Mouse (Mus musculus): ENCODE results near the gene Snap29.

Snap29 gene

DNA sequence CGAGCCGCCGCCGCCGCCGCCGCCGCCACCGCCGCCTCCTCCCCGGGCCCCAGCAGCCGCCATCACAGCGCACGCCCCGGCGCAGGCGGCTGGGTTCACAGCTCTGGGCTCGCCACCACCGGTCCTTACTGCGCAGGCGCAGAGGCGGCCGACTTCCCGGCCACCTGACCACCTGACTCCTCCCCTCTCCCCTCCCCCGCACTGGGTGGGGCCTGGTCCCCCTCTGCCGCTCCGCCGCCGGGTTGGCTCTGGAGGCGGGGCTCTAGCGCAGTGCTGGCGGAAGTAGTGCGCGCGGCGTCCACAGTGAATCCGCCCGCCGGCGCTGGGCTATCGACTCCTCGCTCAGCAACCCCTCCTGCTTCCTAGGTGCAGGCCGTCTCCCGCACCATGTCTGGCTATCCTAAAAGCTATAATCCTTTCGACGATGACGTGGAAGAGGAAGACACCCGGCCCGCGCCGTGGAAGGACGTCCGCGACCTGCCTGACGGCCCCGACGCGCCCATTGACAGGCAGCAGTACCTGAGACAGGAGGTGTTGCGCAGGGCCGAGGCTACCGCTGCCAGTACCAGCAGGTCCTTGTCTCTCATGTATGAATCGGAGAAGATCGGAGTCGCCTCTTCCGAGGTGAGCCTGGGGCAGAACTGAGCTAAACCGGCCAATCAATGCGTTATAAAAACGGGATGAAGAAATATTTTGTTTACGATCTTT lies at the start of gene Snap29, which contains the start of gene Pi4ka:
Snap29 (plus strand) TSS at position 251 of the 708 bp plus-strand sequence.
Pi4ka (minus strand) TSS at position 579 of the 708 bp plus-strand sequence.
- DNase-seq (ENCODE audit: low read depth, low spot score) = peak; percentile 99

- DNase-seq (ENCODE audit: low read depth, low spot score) = no peak
Observed at GRCm38 (mm10) chr16:17356031-17356430, 49.8 kb upstream of the Snap29 start.

- no peak for DNase-seq (ENCODE audit: low read depth, low spot score)
Observed at GRCm38 (mm10) chr16:17358787-17359186, 47.0 kb upstream of the Snap29 start.

GRCm38 (mm10) chr16:17382306-17382705 lies 23.5 kb upstream of the Snap29 start:
- DNase-seq (ENCODE audit: low read depth, low spot score) = no peak

- DNase-seq (ENCODE audit: low read depth, low spot score) = no peak
Observed at GRCm38 (mm10) chr16:17383594-17384326, 22.0 kb upstream of the Snap29 start.

DNA sequence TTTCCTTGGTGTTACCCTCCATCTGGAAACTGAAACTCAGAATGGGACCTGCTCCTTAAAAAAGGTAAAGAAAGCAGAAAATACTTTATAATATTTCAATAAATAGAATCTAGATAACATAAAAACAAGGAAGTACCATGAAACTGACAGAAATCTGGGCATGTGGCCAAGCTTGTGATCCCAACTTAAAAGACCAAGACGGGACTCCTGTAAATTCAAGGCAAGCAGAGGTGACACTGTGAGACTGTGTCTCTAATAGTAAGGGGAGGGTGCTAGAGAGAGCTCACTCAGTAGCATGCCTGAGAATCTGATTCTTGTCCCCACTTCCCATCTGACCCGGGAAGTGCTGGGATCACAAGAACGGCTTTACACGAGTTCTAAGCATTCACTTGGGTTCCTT lies 13.0 kb upstream of the Snap29 start:
- DNase-seq (ENCODE audit: low read depth, low spot score) = no peak

DNA sequence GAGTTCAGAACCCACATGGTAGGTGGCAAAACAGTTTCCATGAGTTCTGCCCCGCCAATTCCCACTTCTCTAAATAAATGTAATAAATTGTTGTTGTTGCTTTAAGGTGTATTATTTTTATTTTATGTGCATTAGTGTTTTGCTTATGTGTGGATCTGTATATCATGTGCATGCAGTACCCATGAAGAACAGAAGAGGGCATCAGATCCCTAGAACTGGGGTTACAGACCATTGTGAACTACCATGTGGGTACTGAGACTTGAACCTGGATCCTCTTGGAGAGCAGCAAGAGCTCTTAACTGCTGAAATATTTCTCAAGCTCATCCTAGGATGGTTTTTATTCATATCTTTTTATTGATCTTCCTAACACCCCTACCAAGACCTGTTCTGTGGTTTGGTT lies 2.9 kb upstream of the Snap29 start:
- peak; percentile 71 for DNase-seq (ENCODE audit: low read depth, low spot score)

- no peak for DNase-seq (ENCODE audit: low read depth, low spot score)
Observed at GRCm38 (mm10) chr16:17405271-17405696, 502 bp upstream of the Snap29 start.

DNA sequence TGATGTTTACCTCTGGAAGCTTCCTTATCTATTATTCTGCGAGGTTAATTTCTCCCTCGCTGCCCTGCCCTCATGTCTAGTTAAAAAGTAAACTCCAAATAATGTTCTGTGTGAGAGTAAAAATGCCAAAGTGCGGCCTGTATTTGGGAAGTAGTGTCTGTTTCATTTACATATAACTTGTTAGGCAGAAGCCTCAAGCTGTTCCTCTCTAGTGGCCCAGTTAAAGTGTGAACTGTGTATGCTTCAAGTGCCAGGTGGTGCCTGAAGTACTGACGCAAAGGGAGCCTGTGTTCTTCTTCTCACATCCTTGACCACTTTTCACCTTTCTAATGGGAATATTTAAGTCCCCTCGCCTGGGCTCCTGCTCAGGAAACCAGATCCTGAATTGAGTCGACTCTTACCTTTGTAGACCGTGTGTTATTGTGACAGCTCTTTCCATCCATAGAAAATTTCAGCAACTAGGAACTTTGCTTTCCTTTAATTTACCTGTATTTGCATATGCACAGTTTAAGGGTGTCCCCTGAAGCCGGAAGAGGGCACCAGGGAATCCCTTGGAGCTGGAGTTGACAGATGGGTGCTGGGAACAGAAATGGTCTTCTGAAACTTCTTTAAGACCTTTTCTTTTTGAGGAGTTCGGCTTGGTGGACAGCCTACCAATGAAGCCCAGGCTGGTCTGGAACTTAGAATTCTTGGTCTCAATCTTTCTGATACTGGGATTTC lies 886 bp downstream of the Snap29 start:
- peak; percentile 18 for DNase-seq (ENCODE audit: low read depth, low spot score)

DNA sequence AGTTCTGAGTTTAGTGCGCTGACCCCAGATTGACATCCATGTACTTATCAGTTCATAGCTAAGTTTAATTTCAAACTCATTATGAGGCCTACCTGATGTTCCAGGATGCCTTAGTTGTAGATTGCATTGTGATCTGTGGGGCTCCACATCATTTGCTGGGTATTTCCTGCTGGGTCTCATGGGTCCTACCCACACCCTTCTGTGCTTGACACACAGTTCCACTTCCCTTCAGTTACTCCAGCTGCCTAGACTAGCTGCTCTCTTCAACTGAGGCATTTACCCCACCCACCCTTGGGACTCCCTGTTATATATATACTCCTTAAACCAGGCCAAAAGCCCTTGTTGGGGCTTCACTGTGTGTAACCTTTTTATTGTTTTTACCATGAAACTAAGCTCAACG lies 3.3 kb downstream of the Snap29 start:
- DNase-seq (ENCODE audit: low read depth, low spot score) = no peak

- DNase-seq (ENCODE audit: low read depth, low spot score) = no peak
Observed at GRCm38 (mm10) chr16:17410209-17410608, 4.4 kb downstream of the Snap29 start.

- no peak for DNase-seq (ENCODE audit: low read depth, low spot score)
Observed at GRCm38 (mm10) chr16:17423021-17423420, 17.2 kb downstream of the Snap29 start.

- DNase-seq (ENCODE audit: low read depth, low spot score) = no peak
Observed at GRCm38 (mm10) chr16:17432576-17432975, 26.8 kb downstream of the Snap29 start.

DNA sequence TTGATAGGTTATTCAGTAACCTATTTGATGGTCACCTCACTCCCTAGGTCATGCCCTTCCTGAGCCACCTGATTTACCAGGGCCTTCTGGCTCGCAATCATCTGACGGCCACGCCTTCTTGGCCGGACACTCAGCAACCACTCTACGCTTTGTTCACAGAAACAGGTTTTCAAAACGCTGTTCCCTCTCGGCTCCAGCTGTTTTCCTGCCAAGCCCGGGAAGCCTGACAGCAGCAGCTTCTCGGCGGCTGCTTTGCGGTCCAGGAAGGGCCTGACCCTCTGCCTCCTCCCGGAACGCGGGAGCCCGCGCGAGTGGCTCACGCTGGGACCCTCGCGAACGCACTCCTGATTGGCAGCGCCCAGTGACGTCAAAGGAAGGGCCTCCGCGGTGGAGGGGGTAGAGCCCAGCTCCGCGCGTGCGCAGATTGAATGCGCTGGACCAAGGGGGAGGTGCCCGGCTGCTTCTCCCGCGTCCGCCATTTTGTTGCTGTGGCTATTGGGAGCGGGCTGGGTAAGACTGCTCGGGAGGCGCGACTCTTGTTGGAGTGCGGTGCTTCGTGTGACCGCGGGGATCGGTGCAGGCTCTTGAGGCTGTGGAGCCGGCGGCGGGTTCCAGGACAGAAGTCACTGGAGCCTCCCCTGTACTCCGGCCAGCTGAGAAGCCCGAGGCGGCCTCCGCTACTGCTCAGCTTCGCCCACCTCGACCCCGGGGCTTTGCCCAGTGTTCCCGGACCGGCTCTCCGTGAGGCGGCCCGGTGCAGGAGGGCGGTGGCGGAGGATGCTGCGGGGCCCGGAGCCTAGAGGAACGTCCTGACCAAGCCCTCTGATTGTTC lies 46.0 kb downstream of the Snap29 start, which contains the start of gene Crkl:
Crkl (plus strand) TSS at position 447 of the 832 bp plus-strand sequence.
- DNase-seq (ENCODE audit: low read depth, low spot score) = peak; percentile 97

- no peak for DNase-seq (ENCODE audit: low read depth, low spot score)
Observed at GRCm38 (mm10) chr16:17452373-17452715, 46.6 kb downstream of the Snap29 start.

DNA sequence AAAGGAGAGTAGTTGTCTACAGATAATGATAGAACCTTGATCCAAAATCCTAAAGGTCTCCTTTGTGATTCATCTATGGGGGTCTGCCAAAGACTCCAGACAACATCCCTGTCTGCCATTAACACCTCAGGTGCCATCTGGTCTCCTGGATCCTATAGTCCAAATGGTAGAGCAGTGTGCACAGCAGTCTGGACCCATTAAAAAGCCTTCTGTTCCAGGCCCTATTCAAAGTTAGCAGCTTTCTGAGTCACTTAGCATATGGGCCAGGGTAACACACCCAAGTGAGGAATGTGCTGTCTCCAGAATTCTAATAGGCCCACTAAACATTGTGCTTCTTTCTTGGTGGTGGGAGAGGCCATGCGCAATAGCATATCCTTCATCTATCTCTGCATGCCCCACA lies 51.1 kb downstream of the Snap29 start:
- no peak for DNase-seq (ENCODE audit: low read depth, low spot score)

DNA sequence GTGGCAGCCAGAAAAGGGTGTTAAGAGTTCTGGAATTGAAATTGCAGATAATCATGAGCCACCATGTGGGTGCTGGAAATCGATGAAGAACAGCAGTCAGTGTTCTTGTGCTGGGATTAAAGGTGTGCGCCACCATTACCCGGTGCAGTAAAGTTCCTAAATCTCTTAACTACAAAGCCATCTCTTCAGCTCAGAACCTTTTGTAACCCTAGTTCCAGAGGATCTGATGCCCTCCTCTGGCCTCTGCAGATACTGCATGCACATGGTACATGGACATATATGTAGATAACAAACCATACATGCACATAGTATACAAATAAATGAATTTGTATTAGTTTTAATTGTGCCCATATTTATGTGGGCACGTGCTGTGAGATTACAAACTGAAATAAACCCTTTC lies 54.5 kb downstream of the Snap29 start:
- peak; percentile 60 for DNase-seq (ENCODE audit: low read depth, low spot score)

- no peak for DNase-seq (ENCODE audit: low read depth, low spot score)
Observed at GRCm38 (mm10) chr16:17461596-17461995, 55.8 kb downstream of the Snap29 start.

DNA sequence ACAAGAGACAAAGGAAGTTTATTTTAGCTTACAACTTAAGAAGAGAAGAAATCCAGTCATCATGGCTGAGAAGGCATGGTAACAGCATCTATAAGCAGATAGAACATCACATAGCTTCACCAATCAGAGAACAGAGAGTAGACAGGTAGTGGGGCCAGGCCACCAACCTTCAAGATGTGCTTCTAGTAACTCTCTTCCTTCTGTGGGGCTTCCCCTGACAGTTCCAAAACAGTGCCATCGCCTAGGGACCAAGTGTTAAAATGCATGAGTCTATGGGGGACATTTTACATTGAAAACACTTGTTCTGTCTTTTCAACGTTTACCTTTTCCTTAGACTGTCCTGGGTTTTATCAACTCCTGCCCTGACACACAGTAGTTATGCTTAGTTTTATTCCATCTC lies 57.4 kb downstream of the Snap29 start:
- no peak for DNase-seq (ENCODE audit: low read depth, low spot score)

DNA sequence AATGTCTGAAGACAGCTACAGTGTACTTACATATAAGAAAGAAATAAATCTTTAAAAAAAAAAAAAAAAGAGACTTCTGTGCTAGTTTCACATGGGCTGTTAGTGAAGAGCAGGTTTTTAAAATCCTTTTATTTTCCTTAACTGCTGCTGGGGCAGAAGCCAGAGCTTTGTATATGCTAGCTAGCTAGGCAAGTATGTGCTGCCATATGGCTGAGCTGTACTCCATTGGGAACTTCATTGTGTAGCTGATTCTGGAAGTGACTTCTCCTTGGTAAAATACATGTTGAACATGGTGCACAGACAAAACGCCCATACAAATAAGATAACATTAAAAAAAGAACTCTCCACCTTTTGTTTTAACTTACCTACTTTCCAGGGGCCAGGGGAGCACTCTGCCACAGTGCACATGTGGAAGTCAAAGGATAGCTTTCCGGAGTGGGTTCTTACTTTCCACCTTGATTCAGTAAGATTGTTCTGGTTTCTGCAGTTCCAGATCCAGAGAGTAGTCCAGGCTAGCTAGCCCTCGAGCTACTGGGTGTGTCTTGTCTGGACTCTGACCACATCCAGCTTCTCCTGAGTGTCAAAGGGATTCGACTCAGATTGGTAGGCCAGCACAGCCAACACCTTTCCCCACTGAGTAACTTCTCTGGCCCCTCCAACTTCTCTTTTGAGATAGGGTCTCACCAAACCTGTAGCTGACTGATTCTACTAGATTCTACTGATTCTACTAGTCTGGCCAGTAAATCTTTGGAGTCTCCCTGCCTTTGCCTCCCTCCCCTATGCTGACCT lies 61.3 kb downstream of the Snap29 start:
- no peak for DNase-seq (ENCODE audit: low read depth, low spot score)

- DNase-seq (ENCODE audit: low read depth, low spot score) = no peak
Observed at GRCm38 (mm10) chr16:17472498-17472897, 66.7 kb downstream of the Snap29 start.
